Mouse (Mus musculus) hindbrain, embryonic 14.5 days (tissue): Measurements from ENCODE around the gene Elmo1. TPM values are rescaled to one million over a fixed set of nuclear protein-coding genes. Genes with fewer than 3 reads are reported as not detected.
A peak's percentile ranks its signal among the peaks of the same experiment; 100 is the strongest.

Experiments
- ATAC-seq: fragments of 200-750 bp; cut with Nextera tagmentation; 2 replicates; pipeline ENCODE4 v1.8.0; 2017; ENCODE audit warnings: moderate number of reproducible peaks, mild to moderate bottlenecking, moderate TSS enrichment, moderate library complexity; ENCODE audit not compliant: low FRiP score
- DNase-seq: peaks from one replicate; pipeline ENCODE4 v3.0.0-alpha.2; 2015; ENCODE audit warnings: low spot score
- H3K27ac ChIP-seq: fragments of 300-500 bp; sonication (generic); 2 replicates; pipeline ENCODE4 v1.5.1; 2014; ENCODE audit warnings: mild to moderate bottlenecking, moderate library complexity
- H3K27me3 ChIP-seq: fragments of 300-500 bp; sonication (generic); 2 replicates; pipeline ENCODE4 v1.6.1; 2014; ENCODE audit warnings: mild to moderate bottlenecking, low read length, mixed read lengths; ENCODE audit not compliant: control insufficient read depth, insufficient read depth
- H3K36me3 ChIP-seq: fragments of 300-500 bp; sonication (generic); replicated peaks from 2 replicates; pipeline ENCODE4 v1.6.1; 2014; ENCODE audit not compliant: control insufficient read depth, insufficient read depth
- H3K4me1 ChIP-seq: fragments of 300-500 bp; sonication (generic); replicated peaks from 2 replicates; pipeline ENCODE4 v1.6.1; 2014; ENCODE audit warnings: antibody characterized with exemption, low read length, mixed read lengths; ENCODE audit not compliant: control insufficient read depth, insufficient read depth
- H3K4me2 ChIP-seq: fragments of 300-500 bp; sonication (generic); replicated peaks from 2 replicates; pipeline ENCODE4 v1.6.1; 2014; ENCODE audit warnings: mild to moderate bottlenecking, moderate library complexity
- H3K4me3 ChIP-seq: fragments of 300-500 bp; sonication (generic); replicated peaks from 2 replicates; pipeline ENCODE4 v1.5.1; 2014; ENCODE audit warnings: mild to moderate bottlenecking, low read length
- H3K9ac ChIP-seq: fragments of 300-500 bp; sonication (generic); 2 replicates; pipeline ENCODE4 v1.6.1; 2014
- H3K9me3 ChIP-seq: fragments of 300-500 bp; sonication (generic); 2 replicates; pipeline ENCODE4 v1.6.1; 2016; ENCODE audit warnings: low read length; ENCODE audit not compliant: control insufficient read depth
- WGBS: fragments of 180-500 bp; shearing (Covaris S2); extraction: QIAGEN DNeasy Blood & Tissue Kit; methylation state at CpG from one replicate; pipeline ENCODE4 v1.1.7; 2014; 5-methylcytosine and 5-hydroxymethylcytosine counted together
- polyA plus RNA-seq: library from polyadenylated mRNA; unstranded; fragments of >200 nt; fragmentation: Nextera tagmentation; extraction: Ambion mirVana; gene quantifications from 2 replicates; pipeline ENCODE4 v1.2.1, GENCODE M21; 2014

Gene Elmo1
- polyA plus RNA-seq, 1 experiment from 2014 or later = 41.9 TPM

- DNase-seq = no peak
- 96% methylated on average over 3 of the region's 3 CpGs for WGBS
- Histone ChIP-seq H3K4me2 (no peak overlapping the region), H3K27me3 (no peaks in the 10 kb centered on the region), H3K36me3 (no peaks in the 10 kb centered on the region), H3K4me1 (no peaks in the 10 kb centered on the region), H3K4me3 (no peak overlapping the region), H3K9ac (no peak overlapping the region), H3K27ac (no peak overlapping the region), H3K9me3 (no peaks in the 10 kb centered on the region)
- ATAC-seq = no peak
These were observed 165.0 kb downstream of the Elmo1 start for GRCm38 (mm10) chr13:20255380-20255779.

- H3K27ac ChIP-seq = no peak overlapping the region
- no peaks in the 10 kb centered on the region for H3K9me3 ChIP-seq
- 89% methylated on average over 4 of the region's 4 CpGs for WGBS
- H3K4me2 ChIP-seq = no peak overlapping the region
- no peak for DNase-seq
- H3K4me1 ChIP-seq = no peaks in the 10 kb centered on the region
- no peaks in the 10 kb centered on the region for H3K27me3 ChIP-seq
- H3K4me3 ChIP-seq = no peak overlapping the region
- H3K36me3 ChIP-seq = no peaks in the 10 kb centered on the region
- no peak for ATAC-seq
- no peak overlapping the region for H3K9ac ChIP-seq
These were observed 166.2 kb downstream of the Elmo1 start for GRCm38 (mm10) chr13:20256613-20257012.

GRCm38 (mm10) chr13:20257562-20258525, 167.4 kb downstream of the Elmo1 start:
- no peak overlapping the region for H3K4me3 ChIP-seq
- DNase-seq (no peak), ATAC-seq (no peak)
- no peak overlapping the region for H3K9ac ChIP-seq
- WGBS = 86% methylated on average over 8 of the region's 8 CpGs
- H3K4me1 ChIP-seq = no peaks in the 10 kb centered on the region
- no peaks in the 10 kb centered on the region for H3K36me3 ChIP-seq
- no peaks in the 10 kb centered on the region for H3K9me3 ChIP-seq
- H3K4me2 ChIP-seq = no peak overlapping the region
- H3K27me3 ChIP-seq = no peaks in the 10 kb centered on the region
- no peak overlapping the region for H3K27ac ChIP-seq

GRCm38 (mm10) chr13:20263173-20263572, 172.8 kb downstream of the Elmo1 start:
- no peak overlapping the region for H3K4me2 ChIP-seq
- no peak overlapping the region for H3K27ac ChIP-seq
- H3K4me3 ChIP-seq = no peak overlapping the region
- 100% methylated on average over 1 of the region's 1 CpGs for WGBS
- no peaks in the 10 kb centered on the region for H3K27me3 ChIP-seq
- H3K9ac ChIP-seq = no peak overlapping the region
- no peaks in the 10 kb centered on the region for H3K4me1 ChIP-seq
- H3K9me3 ChIP-seq = 0 out of 2 replicates have a peak, but pooled peaks cover 3% of the 10 kb centered on the region
- ATAC-seq = no peak
- no peak for DNase-seq
- H3K36me3 ChIP-seq = no peaks in the 10 kb centered on the region

- Histone ChIP-seq H3K4me3 (no peak overlapping the region), H3K4me2 (no peak overlapping the region), H3K27me3 (no peaks in the 10 kb centered on the region), H3K9ac (no peak overlapping the region), H3K9me3 (no peaks in the 10 kb centered on the region), H3K36me3 (no peaks in the 10 kb centered on the region), H3K27ac (no peak overlapping the region), H3K4me1 (no peaks in the 10 kb centered on the region)
- 67% methylated on average over 6 of the region's 6 CpGs for WGBS
- no peak for ATAC-seq
- DNase-seq = no peak
These were observed 179.8 kb downstream of the Elmo1 start for GRCm38 (mm10) chr13:20270148-20270547.

- DNase-seq (peak; percentile 59), ATAC-seq (no peak)
- Histone ChIP-seq H3K36me3 (no peaks in the 10 kb centered on the region), H3K9me3 (no peaks in the 10 kb centered on the region), H3K27me3 (no peaks in the 10 kb centered on the region), H3K4me2 (no peak overlapping the region), H3K4me3 (no peak overlapping the region), H3K4me1 (no peaks in the 10 kb centered on the region), H3K9ac (no peak overlapping the region), H3K27ac (no peak overlapping the region)
- WGBS = 52% methylated on average over 3 of the region's 3 CpGs
These were observed 181.4 kb downstream of the Elmo1 start for GRCm38 (mm10) chr13:20271799-20272198.

- no peak for DNase-seq
- Histone ChIP-seq H3K9me3 (no peaks in the 10 kb centered on the region), H3K9ac (no peak overlapping the region), H3K4me1 (no peaks in the 10 kb centered on the region), H3K36me3 (no peaks in the 10 kb centered on the region), H3K27me3 (no peaks in the 10 kb centered on the region), H3K4me2 (no peak overlapping the region), H3K27ac (no peak overlapping the region), H3K4me3 (no peak overlapping the region)
- 55% methylated on average over 6 of the region's 6 CpGs for whole genome bisulfite sequencing
- no peak for ATAC-seq
These were observed 182.2 kb downstream of the Elmo1 start for GRCm38 (mm10) chr13:20272562-20272961.

- H3K9me3 ChIP-seq = no peaks in the 10 kb centered on the region
- no peak for ATAC-seq
- no peaks in the 10 kb centered on the region for H3K4me1 ChIP-seq
- DNase-seq = no peak
- H3K36me3 ChIP-seq = no peaks in the 10 kb centered on the region
- no peak overlapping the region for H3K4me3 ChIP-seq
- H3K27me3 ChIP-seq = no peaks in the 10 kb centered on the region
- H3K27ac ChIP-seq = no peak overlapping the region
- no peak overlapping the region for H3K9ac ChIP-seq
- no peak overlapping the region for H3K4me2 ChIP-seq
- WGBS = 82% methylated on average over 2 of the region's 2 CpGs
These were observed 189.5 kb downstream of the Elmo1 start for GRCm38 (mm10) chr13:20279889-20280288.

- no peaks in the 10 kb centered on the region for H3K4me1 ChIP-seq
- no peak overlapping the region for H3K9ac ChIP-seq
- no peak overlapping the region for H3K27ac ChIP-seq
- WGBS = 95% methylated on average over 7 of the region's 7 CpGs
- H3K36me3 ChIP-seq = no peaks in the 10 kb centered on the region
- H3K4me3 ChIP-seq = no peak overlapping the region
- H3K9me3 ChIP-seq = no peaks in the 10 kb centered on the region
- no peaks in the 10 kb centered on the region for H3K27me3 ChIP-seq
- H3K4me2 ChIP-seq = no peak overlapping the region
- DNase-seq (no peak), ATAC-seq (no peak)
These were observed 193.5 kb downstream of the Elmo1 start for GRCm38 (mm10) chr13:20283891-20284290.
